In the genomic region with DNA sequence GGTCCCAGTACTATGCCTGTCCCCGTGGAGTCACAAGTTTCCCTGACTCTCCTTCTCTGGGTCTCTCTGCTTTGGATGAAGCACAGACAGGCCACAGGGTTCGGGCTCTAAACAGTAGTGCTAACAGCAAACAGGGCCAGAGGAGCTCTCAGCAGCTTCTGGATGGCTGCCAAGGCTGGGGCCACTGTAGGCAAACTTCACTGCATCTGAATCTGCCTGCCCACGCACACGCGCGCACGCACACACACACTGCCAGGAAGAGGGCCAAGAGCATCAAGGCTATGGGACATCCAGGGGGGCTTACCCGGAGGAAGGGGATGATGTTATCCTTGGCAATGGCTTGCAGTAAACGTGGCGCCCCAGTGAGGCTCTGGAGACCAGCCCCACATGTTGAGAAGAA, we compare ENCODE assay signal across 10 mouse cellular contexts. TPM values are rescaled to one million over a fixed set of nuclear protein-coding genes. Genes with fewer than 3 reads are reported as not detected.
A peak's percentile ranks its signal among the peaks of the same experiment; 100 is the strongest.
DNase-seq lines count a peak whose midpoint lies in the region; ATAC-seq and TF ChIP-seq lines count a peak whose summit lies in the region.
"Had no signal": no experiment of that assay in that cellular context is flagged by ENCODE, and none has a peak within 500 bp of the region (broad histone marks: within the 10 kb centered on the region; RNA-seq: fewer than 3 reads in every experiment).

No protein-coding gene starts in this region.

- peak; percentile 64 for DNase-seq in forebrain, postnatal 0 days
- DNase-seq in lung, postnatal 0 days (ENCODE audit: low spot score) = peak; percentile 28
- no peak for DNase-seq in lung, postnatal 25 days (ENCODE audit: low spot score)
- no peak for DNase-seq in spleen, postnatal 14 days (ENCODE audit: low spot score in 2 of 2)

- no peak for TF ChIP-seq CTCF in forebrain, postnatal 0 days (IDR thresholded peaks at IDR 0.05; ENCODE audit: low read depth)
- TF ChIP-seq CTCF in lung, postnatal 0 days (IDR thresholded peaks at IDR 0.05) = no peak

- H3K27ac ChIP-seq in forebrain, postnatal 0 days (ENCODE audit: low read depth, low read length) = no peak overlapping the region
- no peak overlapping the region for H3K27ac ChIP-seq in forebrain, embryonic 12.5 days
- H3K27ac ChIP-seq in lung, postnatal 0 days (ENCODE audit: low read length) = no peak overlapping the region
- H3K27ac ChIP-seq in heart, embryonic 12.5 days (ENCODE audit: poor library complexity, severe bottlenecking) = peak overlapping the region; percentile 57
- peak overlapping the region; percentile 33; the same call in 1 of the 2 replicates for H3K27ac ChIP-seq in limb, embryonic 15.5 days

- no peak overlapping the region for H3K4me2 ChIP-seq in forebrain, postnatal 0 days (ENCODE audit: low read depth)
- no peak overlapping the region for H3K4me2 ChIP-seq in forebrain, embryonic 12.5 days
- H3K4me2 ChIP-seq in lung, postnatal 0 days (replicated peaks; ENCODE audit: low read depth, low read length) = no peak overlapping the region
- H3K4me2 ChIP-seq in heart, embryonic 12.5 days = no peak overlapping the region
- no peak overlapping the region for H3K4me2 ChIP-seq in limb, embryonic 15.5 days

- ATAC-seq in forebrain, postnatal 0 days = peak; percentile 47
- ATAC-seq in forebrain, embryonic 12.5 days (ENCODE audit: low FRiP score) = no peak
- peak; percentile 46 for ATAC-seq in lung, postnatal 0 days
- ATAC-seq in heart, embryonic 12.5 days (ENCODE audit: insufficient number of reproducible peaks, low FRiP score) = peak; percentile 34; the same call in 1 of the 2 replicates
- ATAC-seq in limb, embryonic 15.5 days (ENCODE audit: insufficient number of reproducible peaks, low FRiP score, low TSS enrichment, low read depth) = peak; percentile 12; the same call in 1 of the 2 replicates
- ATAC-seq in monocyte, adult 5-6 weeks (replicated peaks; ENCODE audit: insufficient number of reproducible peaks, low FRiP score, low TSS enrichment, poor library complexity, severe bottlenecking) = no peak

- WGBS in forebrain, postnatal 0 days = 33% methylated on average over 10 of the region's 10 CpGs
- 83% methylated on average over 10 of the region's 10 CpGs for WGBS in forebrain, embryonic 12.5 days
- 33% methylated on average over 10 of the region's 10 CpGs for WGBS in lung, postnatal 0 days
- WGBS in heart, embryonic 12.5 days = 47% methylated on average over 10 of the region's 10 CpGs
- WGBS in limb, embryonic 15.5 days = 64% methylated on average over 10 of the region's 10 CpGs

- no peaks in the 10 kb centered on the region for H3K9me3 ChIP-seq in forebrain, postnatal 0 days (ENCODE audit: low read length)
- no peaks in the 10 kb centered on the region for H3K9me3 ChIP-seq in forebrain, embryonic 12.5 days
- no peaks in the 10 kb centered on the region for H3K9me3 ChIP-seq in lung, postnatal 0 days (ENCODE audit: low read length)
- H3K9me3 ChIP-seq in heart, embryonic 12.5 days (replicated peaks) = no peaks in the 10 kb centered on the region
- H3K9me3 ChIP-seq in limb, embryonic 15.5 days = no peaks in the 10 kb centered on the region

- H3K36me3 ChIP-seq in forebrain, postnatal 0 days (ENCODE audit: insufficient read depth) = 0 out of 2 replicates have a peak, but pooled peaks cover 5% of the 10 kb centered on the region
- no peaks in the 10 kb centered on the region for H3K36me3 ChIP-seq in forebrain, embryonic 12.5 days (replicated peaks)
- H3K36me3 ChIP-seq in lung, postnatal 0 days (ENCODE audit: insufficient read depth, low read length) = peaks cover 35% of the 10 kb centered on the region; the same call in 1 of the 2 replicates
- peaks cover 94% of the 10 kb centered on the region for H3K36me3 ChIP-seq in heart, embryonic 12.5 days
- H3K36me3 ChIP-seq in limb, embryonic 15.5 days = peaks cover 94% of the 10 kb centered on the region

- TF ChIP-seq EP300 in lung, postnatal 0 days (IDR thresholded peaks at IDR 0.05) = no peak

- no peaks in the 10 kb centered on the region for H3K27me3 ChIP-seq in forebrain, postnatal 0 days (ENCODE audit: insufficient read depth, low read length)
- H3K27me3 ChIP-seq in forebrain, embryonic 12.5 days = no peaks in the 10 kb centered on the region
- no peaks in the 10 kb centered on the region for H3K27me3 ChIP-seq in lung, postnatal 0 days (replicated peaks; ENCODE audit: insufficient read depth, low read length)
- no peaks in the 10 kb centered on the region for H3K27me3 ChIP-seq in heart, embryonic 12.5 days (replicated peaks)
- no peaks in the 10 kb centered on the region for H3K27me3 ChIP-seq in limb, embryonic 15.5 days

- no peak overlapping the region for H3K9ac ChIP-seq in forebrain, postnatal 0 days
- H3K9ac ChIP-seq in forebrain, embryonic 12.5 days = no peak overlapping the region
- no peak overlapping the region for H3K9ac ChIP-seq in lung, postnatal 0 days (replicated peaks; ENCODE audit: low read depth)
- H3K9ac ChIP-seq in heart, embryonic 12.5 days = peak overlapping the region; percentile 46; the same call in 1 of the 2 replicates
- H3K9ac ChIP-seq in limb, embryonic 15.5 days = no peak overlapping the region

- H3K4me1 ChIP-seq in forebrain, postnatal 0 days (ENCODE audit: insufficient read depth) = no peaks in the 10 kb centered on the region
- H3K4me1 ChIP-seq in forebrain, embryonic 12.5 days = no peaks in the 10 kb centered on the region
- no peaks in the 10 kb centered on the region for H3K4me1 ChIP-seq in lung, postnatal 0 days (ENCODE audit: insufficient read depth, low read depth, low read length)
- H3K4me1 ChIP-seq in heart, embryonic 12.5 days (replicated peaks) = peaks cover 37% of the 10 kb centered on the region
- peaks cover 29% of the 10 kb centered on the region for H3K4me1 ChIP-seq in limb, embryonic 15.5 days

- H3K4me3 ChIP-seq in forebrain, postnatal 0 days (ENCODE audit: low read depth, low read length) = no peak overlapping the region
- no peak overlapping the region for H3K4me3 ChIP-seq in forebrain, embryonic 12.5 days (replicated peaks)
- no peak overlapping the region for H3K4me3 ChIP-seq in lung, postnatal 0 days (ENCODE audit: low read depth, low read length)
- no peak overlapping the region for H3K4me3 ChIP-seq in heart, embryonic 12.5 days
- no peak overlapping the region for H3K4me3 ChIP-seq in limb, embryonic 15.5 days

RNA-seq across cellular contexts. Expression of gene Lcat, which starts 6.2 kb away (rescaled TPM):
- 6.0 and 7.9 TPM in 2 replicates for total RNA-seq in forebrain, postnatal 0 days (2014; rRNA removed)
- 3.8 and 5.9 TPM in 2 replicates for polyA plus RNA-seq in forebrain, postnatal 0 days (2015; fragmentation: Nextera tagmentation; extraction: Ambion mirVana)
- 0.54 and 0.56 TPM in 2 replicates for polyA plus RNA-seq in forebrain, embryonic 12.5 days (2016; fragmentation: Nextera tagmentation; extraction: Ambion mirVana)
- polyA plus RNA-seq in lung, postnatal 0 days (2015; fragmentation: Nextera tagmentation; extraction: Ambion mirVana) = 0.63 and 0.74 TPM in 2 replicates
- 2.0 and 2.3 TPM in 2 replicates for polyA plus RNA-seq in heart, embryonic 12.5 days (2016; fragmentation: Nextera tagmentation; extraction: Ambion mirVana)
- 3.1 and 3.2 TPM in 2 replicates for polyA plus RNA-seq in limb, embryonic 15.5 days (2015; fragmentation: Nextera tagmentation; extraction: Ambion mirVana)
- not detected in 3 replicates for total RNA-seq in monocyte, adult 5-6 weeks (2017)

RNA-seq across cellular contexts. Expression of gene Psmb10, which starts 11.1 kb away (rescaled TPM):
- 46.5 and 63.7 TPM in 2 replicates for total RNA-seq in forebrain, postnatal 0 days (2014; rRNA removed)
- polyA plus RNA-seq in forebrain, postnatal 0 days (2015; fragmentation: Nextera tagmentation; extraction: Ambion mirVana) = 86.2 and 95.8 TPM in 2 replicates
- 18.9 and 22.8 TPM in 2 replicates for polyA plus RNA-seq in forebrain, embryonic 12.5 days (2016; fragmentation: Nextera tagmentation; extraction: Ambion mirVana)
- polyA plus RNA-seq in lung, postnatal 0 days (2015; fragmentation: Nextera tagmentation; extraction: Ambion mirVana) = 75.9 and 77.2 TPM in 2 replicates
- 45.2 and 49.1 TPM in 2 replicates for polyA plus RNA-seq in heart, embryonic 12.5 days (2016; fragmentation: Nextera tagmentation; extraction: Ambion mirVana)
- 30.0 and 30.7 TPM in 2 replicates for polyA plus RNA-seq in limb, embryonic 15.5 days (2015; fragmentation: Nextera tagmentation; extraction: Ambion mirVana)
- total RNA-seq in monocyte, adult 5-6 weeks (2017) = 98.5 to 154 TPM (median 99.0 TPM) in 3 replicates

RNA-seq across cellular contexts. Expression of gene Ctrl, which starts 15.7 kb away (rescaled TPM):
- total RNA-seq in forebrain, postnatal 0 days (2014; rRNA removed) = 1.0 and 3.3 TPM in 2 replicates
- 1.1 and 1.9 TPM in 2 replicates for polyA plus RNA-seq in forebrain, postnatal 0 days (2015; fragmentation: Nextera tagmentation; extraction: Ambion mirVana)
- 2.4 and 3.0 TPM in 2 replicates for polyA plus RNA-seq in forebrain, embryonic 12.5 days (2016; fragmentation: Nextera tagmentation; extraction: Ambion mirVana)
- 0.42 and 0.54 TPM in 2 replicates for polyA plus RNA-seq in lung, postnatal 0 days (2015; fragmentation: Nextera tagmentation; extraction: Ambion mirVana)
- polyA plus RNA-seq in heart, embryonic 12.5 days (2016; fragmentation: Nextera tagmentation; extraction: Ambion mirVana) = 0.73 and 1.1 TPM in 2 replicates
- 0.96 and 1.1 TPM in 2 replicates for polyA plus RNA-seq in limb, embryonic 15.5 days (2015; fragmentation: Nextera tagmentation; extraction: Ambion mirVana)
- not detected in 3 replicates for total RNA-seq in monocyte, adult 5-6 weeks (2017)

RNA-seq across cellular contexts. Expression of gene Slc12a4, which starts 16.5 kb away (rescaled TPM):
- total RNA-seq in forebrain, postnatal 0 days (2014; rRNA removed) = 9.7 and 12.4 TPM in 2 replicates
- 9.8 and 12.1 TPM in 2 replicates for polyA plus RNA-seq in forebrain, postnatal 0 days (2015; fragmentation: Nextera tagmentation; extraction: Ambion mirVana)
- polyA plus RNA-seq in forebrain, embryonic 12.5 days (2016; fragmentation: Nextera tagmentation; extraction: Ambion mirVana) = 12.0 and 13.0 TPM in 2 replicates
- polyA plus RNA-seq in lung, postnatal 0 days (2015; fragmentation: Nextera tagmentation; extraction: Ambion mirVana) = 29.2 and 33.9 TPM in 2 replicates
- polyA plus RNA-seq in heart, embryonic 12.5 days (2016; fragmentation: Nextera tagmentation; extraction: Ambion mirVana) = 57.5 and 58.3 TPM in 2 replicates
- polyA plus RNA-seq in limb, embryonic 15.5 days (2015; fragmentation: Nextera tagmentation; extraction: Ambion mirVana) = 57.6 and 62.7 TPM in 2 replicates
- 2.7 to 13.5 TPM (median 8.1 TPM) in 3 replicates for total RNA-seq in monocyte, adult 5-6 weeks (2017)

RNA-seq across cellular contexts. Expression of gene Dpep3, which starts 29.9 kb away (rescaled TPM):
- not detected in 2 replicates for total RNA-seq in forebrain, postnatal 0 days (2014; rRNA removed)
- polyA plus RNA-seq in forebrain, postnatal 0 days (2015; fragmentation: Nextera tagmentation; extraction: Ambion mirVana) = not detected in 2 replicates
- not detected in 2 replicates for polyA plus RNA-seq in forebrain, embryonic 12.5 days (2016; fragmentation: Nextera tagmentation; extraction: Ambion mirVana)
- polyA plus RNA-seq in lung, postnatal 0 days (2015; fragmentation: Nextera tagmentation; extraction: Ambion mirVana) = 0.13 TPM in 1 of 2 replicates, not detected in the other
- not detected in 2 replicates for polyA plus RNA-seq in heart, embryonic 12.5 days (2016; fragmentation: Nextera tagmentation; extraction: Ambion mirVana)
- polyA plus RNA-seq in limb, embryonic 15.5 days (2015; fragmentation: Nextera tagmentation; extraction: Ambion mirVana) = not detected in 2 replicates
- total RNA-seq in monocyte, adult 5-6 weeks (2017) = 0.96 to 1.7 TPM (median 0.97 TPM) in 3 replicates
- total RNA-seq: layer of hippocampus, postnatal 25 days had no signal
- polyA plus RNA-seq: embryonic facial prominence, embryonic 11.5 days had no signal

Comparison
In these comparisons a context has a peak if more than half of its experiments do, and no peak if none do; other contexts are left out.
1. ATAC-seq: peak in forebrain, postnatal 0 days (single experiment), lung, postnatal 0 days (single experiment), heart, embryonic 12.5 days (single experiment) and limb, embryonic 15.5 days (single experiment); none in forebrain, embryonic 12.5 days (single experiment) and monocyte, adult 5-6 weeks (single experiment).
2. DNase-seq: peak in forebrain, postnatal 0 days (single experiment) and lung, postnatal 0 days (single experiment); none in lung, postnatal 25 days (single experiment) and spleen, postnatal 14 days (0 of 2).
3. H3K27ac ChIP-seq: peak in heart, embryonic 12.5 days (single experiment) and limb, embryonic 15.5 days (single experiment); none in forebrain, postnatal 0 days (single experiment), forebrain, embryonic 12.5 days (single experiment) and lung, postnatal 0 days (single experiment).